Mouse (Mus musculus): ENCODE data around the gene Ripor3. TPM values are rescaled to one million over a fixed set of nuclear protein-coding genes. Genes with fewer than 3 reads are reported as not detected.

Ripor3 gene
- polyA plus RNA-seq, 1 experiment from 2014 or later, result 1.1 TPM

GRCm38 (mm10) chr2:167959996-167960395 lies 50.4 kb downstream of the Ripor3 start:
- Histone ChIP-seq H3K36me3 (peaks cover 18% of the 10 kb centered on the region), H3K27me3 (no peaks in the 10 kb centered on the region), H3K4me3 (no peak overlapping the region), H3K27ac (replicated peaks) (no peak overlapping the region), H3K9ac (replicated peaks) (no peak overlapping the region), H3K4me2 (replicated peaks) (no peak overlapping the region), H3K4me1 (peaks cover 6% of the 10 kb centered on the region), H3K9me3 (no peaks in the 10 kb centered on the region)
- WGBS, result 82% methylated on average over 7 of the region's 7 CpGs
- ATAC-seq (ENCODE audit: low FRiP score, low read depth), result no peak

GRCm38 (mm10) chr2:167959384-167959911 lies 51.0 kb downstream of the Ripor3 start:
- Histone ChIP-seq H3K27me3 (no peaks in the 10 kb centered on the region), H3K4me1 (peaks cover 9% of the 10 kb centered on the region), H3K9ac (replicated peaks) (no peak overlapping the region), H3K36me3 (peaks cover 12% of the 10 kb centered on the region), H3K9me3 (no peaks in the 10 kb centered on the region), H3K4me3 (no peak overlapping the region), H3K4me2 (replicated peaks) (no peak overlapping the region), H3K27ac (replicated peaks) (no peak overlapping the region)
- 85% methylated on average over 4 of the region's 4 CpGs for WGBS
- ATAC-seq (ENCODE audit: low FRiP score, low read depth), result no peak

- peaks cover 6% of the 10 kb centered on the region; the same call in 1 of the 2 replicates for H3K36me3 ChIP-seq
- H3K9me3 ChIP-seq, result no peaks in the 10 kb centered on the region
- no peak overlapping the region for H3K9ac ChIP-seq (replicated peaks)
- H3K4me1 ChIP-seq, result peaks cover 9% of the 10 kb centered on the region
- no peak overlapping the region for H3K4me2 ChIP-seq (replicated peaks)
- 78% methylated on average over 4 of the region's 4 CpGs for whole genome bisulfite sequencing
- no peak for ATAC-seq (ENCODE audit: low FRiP score, low read depth)
- H3K27ac ChIP-seq (replicated peaks), result no peak overlapping the region
- H3K27me3 ChIP-seq, result no peaks in the 10 kb centered on the region
- no peak overlapping the region for H3K4me3 ChIP-seq
Observed at GRCm38 (mm10) chr2:167958843-167959242, 51.6 kb downstream of the Ripor3 start.

- H3K9ac ChIP-seq (replicated peaks), result no peak overlapping the region
- WGBS, result 74% methylated on average over 5 of the region's 5 CpGs
Observed at GRCm38 (mm10) chr2:167958082-167958788, 52.2 kb downstream of the Ripor3 start.

GRCm38 (mm10) chr2:167957539-167957938 lies 52.9 kb downstream of the Ripor3 start:
- Histone ChIP-seq H3K9ac (replicated peaks) (no peak overlapping the region), H3K36me3 (no peaks in the 10 kb centered on the region), H3K4me1 (peaks cover 9% of the 10 kb centered on the region), H3K9me3 (no peaks in the 10 kb centered on the region), H3K4me3 (no peak overlapping the region), H3K27ac (replicated peaks) (no peak overlapping the region), H3K4me2 (replicated peaks) (no peak overlapping the region), H3K27me3 (no peaks in the 10 kb centered on the region)
- WGBS, result 93% methylated on average over 1 of the region's 1 CpGs
- ATAC-seq (ENCODE audit: low FRiP score, low read depth), result no peak

More at GRCm38 (mm10) chr2:167958082-167958788, 52.2 kb downstream of the Ripor3 start:
- Histone ChIP-seq H3K4me3 (no peak overlapping the region), H3K4me1 (peaks cover 9% of the 10 kb centered on the region), H3K4me2 (replicated peaks) (no peak overlapping the region), H3K9me3 (no peaks in the 10 kb centered on the region), H3K27ac (replicated peaks) (no peak overlapping the region), H3K27me3 (no peaks in the 10 kb centered on the region), H3K36me3 (0 out of 2 replicates have a peak, but pooled peaks cover under 1% of the 10 kb centered on the region)
- ATAC-seq (ENCODE audit: low FRiP score, low read depth), result no peak

- H3K4me2 ChIP-seq (replicated peaks), result no peak overlapping the region
- no peak overlapping the region for H3K4me3 ChIP-seq
- WGBS, result 90% methylated on average over 7 of the region's 7 CpGs
- no peak overlapping the region for H3K27ac ChIP-seq (replicated peaks)
- peaks cover 9% of the 10 kb centered on the region for H3K4me1 ChIP-seq
- H3K9me3 ChIP-seq, result no peaks in the 10 kb centered on the region
- no peak overlapping the region for H3K9ac ChIP-seq (replicated peaks)
- ATAC-seq (ENCODE audit: low FRiP score, low read depth), result no peak
- no peaks in the 10 kb centered on the region for H3K27me3 ChIP-seq
- H3K36me3 ChIP-seq, result no peaks in the 10 kb centered on the region
Observed at GRCm38 (mm10) chr2:167954928-167955327, 55.5 kb downstream of the Ripor3 start.

GRCm38 (mm10) chr2:167953819-167954218 lies 56.6 kb downstream of the Ripor3 start:
- 0 out of 2 replicates have a peak overlapping the region, but pooled peaks have one; percentile 0 for H3K9ac ChIP-seq (replicated peaks)
- H3K27ac ChIP-seq (replicated peaks), result no peak overlapping the region
- peaks cover 10% of the 10 kb centered on the region for H3K4me1 ChIP-seq
- WGBS, result 90% methylated on average over 10 of the region's 10 CpGs
- ATAC-seq (ENCODE audit: low FRiP score, low read depth), result no peak
- H3K36me3 ChIP-seq, result no peaks in the 10 kb centered on the region
- no peaks in the 10 kb centered on the region for H3K9me3 ChIP-seq
- H3K4me3 ChIP-seq, result no peak overlapping the region
- H3K4me2 ChIP-seq (replicated peaks), result no peak overlapping the region
- no peaks in the 10 kb centered on the region for H3K27me3 ChIP-seq

GRCm38 (mm10) chr2:167951301-167952211 lies 58.9 kb downstream of the Ripor3 start:
- Histone ChIP-seq H3K9ac (replicated peaks) (no peak overlapping the region), H3K27me3 (no peaks in the 10 kb centered on the region), H3K4me3 (no peak overlapping the region), H3K4me2 (replicated peaks) (no peak overlapping the region), H3K9me3 (no peaks in the 10 kb centered on the region), H3K36me3 (no peaks in the 10 kb centered on the region), H3K4me1 (peaks cover 17% of the 10 kb centered on the region; the same call in 1 of the 2 replicates), H3K27ac (replicated peaks) (no peak overlapping the region)
- 95% methylated on average over 13 of the region's 13 CpGs for WGBS
- no peak for ATAC-seq (ENCODE audit: low FRiP score, low read depth)

- ATAC-seq (ENCODE audit: low FRiP score, low read depth), result no peak
- no peak overlapping the region for H3K27ac ChIP-seq (replicated peaks)
- no peak overlapping the region for H3K9ac ChIP-seq (replicated peaks)
- H3K36me3 ChIP-seq, result no peaks in the 10 kb centered on the region
- no peaks in the 10 kb centered on the region for H3K27me3 ChIP-seq
- no peak overlapping the region for H3K4me3 ChIP-seq
- H3K9me3 ChIP-seq, result no peaks in the 10 kb centered on the region
- H3K4me2 ChIP-seq (replicated peaks), result no peak overlapping the region
- 85% methylated on average over 6 of the region's 6 CpGs for WGBS
- peaks cover 19% of the 10 kb centered on the region for H3K4me1 ChIP-seq
Observed at GRCm38 (mm10) chr2:167950681-167951080, 59.7 kb downstream of the Ripor3 start.

- Histone ChIP-seq H3K36me3 (no peaks in the 10 kb centered on the region), H3K4me1 (peaks cover 26% of the 10 kb centered on the region), H3K27ac (replicated peaks) (no peak overlapping the region), H3K9ac (replicated peaks) (no peak overlapping the region), H3K27me3 (no peaks in the 10 kb centered on the region), H3K4me3 (no peak overlapping the region), H3K9me3 (no peaks in the 10 kb centered on the region), H3K4me2 (replicated peaks) (no peak overlapping the region)
- no peak for ATAC-seq (ENCODE audit: low FRiP score, low read depth)
- WGBS, result 73% methylated on average over 2 of the region's 2 CpGs
Observed at GRCm38 (mm10) chr2:167949808-167950207, 60.6 kb downstream of the Ripor3 start.

GRCm38 (mm10) chr2:167949250-167949649 lies 61.2 kb downstream of the Ripor3 start:
- no peaks in the 10 kb centered on the region for H3K36me3 ChIP-seq
- no peak overlapping the region for H3K4me3 ChIP-seq
- H3K27ac ChIP-seq (replicated peaks), result no peak overlapping the region
- no peaks in the 10 kb centered on the region for H3K9me3 ChIP-seq
- H3K27me3 ChIP-seq, result no peaks in the 10 kb centered on the region
- no peak overlapping the region for H3K4me2 ChIP-seq (replicated peaks)
- 71% methylated on average over 6 of the region's 6 CpGs for WGBS
- H3K9ac ChIP-seq (replicated peaks), result no peak overlapping the region
- peaks cover 29% of the 10 kb centered on the region for H3K4me1 ChIP-seq
- ATAC-seq (ENCODE audit: low FRiP score, low read depth), result no peak

GRCm38 (mm10) chr2:167948557-167948956 lies 61.9 kb downstream of the Ripor3 start:
- 87% methylated on average over 13 of the region's 13 CpGs for WGBS
- Histone ChIP-seq H3K9me3 (no peaks in the 10 kb centered on the region), H3K4me1 (peaks cover 32% of the 10 kb centered on the region), H3K4me2 (replicated peaks) (no peak overlapping the region), H3K27ac (replicated peaks) (no peak overlapping the region), H3K36me3 (no peaks in the 10 kb centered on the region), H3K27me3 (no peaks in the 10 kb centered on the region), H3K4me3 (no peak overlapping the region), H3K9ac (replicated peaks) (no peak overlapping the region)
- ATAC-seq (ENCODE audit: low FRiP score, low read depth), result no peak
